Mouse (Mus musculus): Measurements from ENCODE around the gene Mgat1. TPM values are rescaled to one million over a fixed set of nuclear protein-coding genes. Genes with fewer than 3 reads are reported as not detected.
"Not testable (repeated sequence)": the region's sequence is repeated elsewhere in the genome, so short reads cannot be mapped to it uniquely, and the experiment has no call there.

Mgat1 gene
- polyA plus RNA-seq (2012; rRNA removed): 83.7 and 117 TPM in 2 replicates
- 64.7 and 68.0 TPM in 2 replicates for polyA plus RNA-seq (2014; fragmentation: Nextera tagmentation; extraction: Ambion mirVana)

- H3K36me3 ChIP-seq (ENCODE audit: control insufficient read depth, insufficient read depth, low read length): no peaks in the 10 kb centered on the region
- ATAC-seq (ENCODE audit: low FRiP score, low read depth): peak; percentile 93
- H3K4me1 ChIP-seq (ENCODE audit: control insufficient read depth, insufficient read depth, low read length): peaks cover 13% of the 10 kb centered on the region
- no peaks in the 10 kb centered on the region for H3K27me3 ChIP-seq (ENCODE audit: control insufficient read depth, insufficient read depth, low read length)
- peak within 1 kb of the TSS; percentile 55 for H3K9ac ChIP-seq (ENCODE audit: low read depth, low read length, severe bottlenecking)
- H3K9me3 ChIP-seq (ENCODE audit: control insufficient read depth, low read length): no peaks in the 10 kb centered on the region
- WGBS: under 1% methylated on average over 49 of the region's 60 CpGs
- peak within 1 kb of the TSS; percentile 68 for H3K4me2 ChIP-seq (replicated peaks; ENCODE audit: low read depth, low read length, severe bottlenecking)
- peak; percentile 98 for DNase-seq (ENCODE audit: low spot score)
- peak within 1 kb of the TSS; percentile 92 for H3K27ac ChIP-seq (replicated peaks; ENCODE audit: low read depth, low read length)
- peak; percentile 94; the same call in 1 of the 2 replicates for TF ChIP-seq POLR2A (IDR thresholded peaks at IDR 0.05; ENCODE audit: borderline replicate concordance, extremely low read depth, insufficient read depth, insufficient read length)
- peak within 1 kb of the TSS; percentile 55 for H3K4me3 ChIP-seq (replicated peaks; ENCODE audit: low read length)
Observed at GRCm38 (mm10) chr11:49243727-49244594, at the start of gene Mgat1. TSS of gene Mgat1 (plus strand) at chr11:49244191.

DNA sequence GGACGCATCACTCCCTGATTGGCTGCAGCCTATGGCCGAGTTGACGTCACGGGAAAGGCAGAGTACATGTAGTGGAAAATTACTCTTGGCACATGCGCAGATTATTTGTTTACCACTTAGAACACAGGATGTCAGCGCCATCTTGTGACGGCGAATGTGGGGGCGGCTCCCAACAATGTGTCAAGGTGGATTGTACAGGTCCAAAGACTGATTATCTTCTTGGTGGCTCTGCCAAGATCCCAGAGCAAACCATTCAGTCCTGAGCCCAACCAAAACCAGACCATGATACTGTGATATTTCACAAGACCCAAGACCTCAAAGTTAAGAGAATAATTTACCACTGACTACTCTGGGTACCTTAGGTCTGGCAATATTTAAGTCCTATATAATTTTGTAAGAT is 49.2 kb upstream of the Mgat1 start:
- ATAC-seq (ENCODE audit: low FRiP score, low read depth); H3K4me3 ChIP-seq (replicated peaks; ENCODE audit: low read length); DNase-seq (ENCODE audit: low spot score); H3K9ac ChIP-seq (ENCODE audit: low read depth, low read length, severe bottlenecking); H3K4me2 ChIP-seq (replicated peaks; ENCODE audit: low read depth, low read length, severe bottlenecking); H3K36me3 ChIP-seq (ENCODE audit: control insufficient read depth, insufficient read depth, low read length); H3K27ac ChIP-seq (replicated peaks; ENCODE audit: low read depth, low read length); H3K27me3 ChIP-seq (ENCODE audit: control insufficient read depth, insufficient read depth, low read length); H3K4me1 ChIP-seq (ENCODE audit: control insufficient read depth, insufficient read depth, low read length); H3K9me3 ChIP-seq (ENCODE audit: control insufficient read depth, low read length): not testable (repeated sequence)
- 97% methylated on average over 9 of the region's 9 CpGs for WGBS

DNA sequence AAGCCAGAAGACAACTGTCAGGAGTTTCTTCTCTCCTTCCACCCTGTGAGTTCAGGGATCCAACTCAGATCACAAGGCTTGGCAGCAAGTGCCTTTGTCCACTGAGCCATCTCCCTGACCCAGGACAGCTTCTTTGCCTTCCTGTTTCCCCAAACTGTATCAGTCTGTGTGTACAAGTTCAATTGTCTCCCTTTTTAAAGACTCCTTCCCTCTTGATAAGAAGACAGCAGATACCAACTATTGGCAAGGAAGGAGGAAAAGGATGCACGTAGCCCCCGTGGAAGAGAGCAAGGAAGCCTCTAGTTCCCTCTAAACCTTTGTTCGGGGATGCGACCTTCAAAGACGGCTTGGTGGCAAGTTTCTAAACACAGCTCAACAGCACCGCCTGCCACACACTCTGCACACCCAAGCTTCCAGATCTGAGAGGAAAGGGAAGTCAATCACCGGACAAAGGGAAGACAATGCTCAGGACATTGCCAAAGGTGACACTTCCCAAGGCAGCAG is 48.1 kb upstream of the Mgat1 start:
- Histone ChIP-seq H3K27ac (replicated peaks; ENCODE audit: low read depth, low read length) (no peak overlapping the region), H3K9me3 (ENCODE audit: control insufficient read depth, low read length) (no peaks in the 10 kb centered on the region), H3K4me3 (replicated peaks; ENCODE audit: low read length) (no peak overlapping the region), H3K36me3 (ENCODE audit: control insufficient read depth, insufficient read depth, low read length) (no peaks in the 10 kb centered on the region), H3K4me1 (ENCODE audit: control insufficient read depth, insufficient read depth, low read length) (no peaks in the 10 kb centered on the region), H3K9ac (ENCODE audit: low read depth, low read length, severe bottlenecking) (no peak overlapping the region), H3K27me3 (ENCODE audit: control insufficient read depth, insufficient read depth, low read length) (no peaks in the 10 kb centered on the region), H3K4me2 (replicated peaks; ENCODE audit: low read depth, low read length, severe bottlenecking) (no peak overlapping the region)
- no peak for DNase-seq (ENCODE audit: low spot score)
- no peak for TF ChIP-seq POLR2A (IDR thresholded peaks at IDR 0.05; ENCODE audit: borderline replicate concordance, extremely low read depth, insufficient read depth, insufficient read length)
- 89% methylated on average over 7 of the region's 7 CpGs for WGBS
- no peak for ATAC-seq (ENCODE audit: low FRiP score, low read depth)

GRCm38 (mm10) chr11:49200666-49201065 is 43.3 kb upstream of the Mgat1 start:
- no peak for DNase-seq (ENCODE audit: low spot score)
- peaks cover 4% of the 10 kb centered on the region for H3K4me1 ChIP-seq (ENCODE audit: control insufficient read depth, insufficient read depth, low read length)
- no peak for TF ChIP-seq POLR2A (IDR thresholded peaks at IDR 0.05; ENCODE audit: borderline replicate concordance, extremely low read depth, insufficient read depth, insufficient read length)
- no peak overlapping the region for H3K27ac ChIP-seq (replicated peaks; ENCODE audit: low read depth, low read length)
- H3K9ac ChIP-seq (ENCODE audit: low read depth, low read length, severe bottlenecking): no peak overlapping the region
- H3K4me2 ChIP-seq (replicated peaks; ENCODE audit: low read depth, low read length, severe bottlenecking): no peak overlapping the region
- H3K4me3 ChIP-seq (replicated peaks; ENCODE audit: low read length): no peak overlapping the region
- H3K36me3 ChIP-seq (ENCODE audit: control insufficient read depth, insufficient read depth, low read length): no peaks in the 10 kb centered on the region
- no peaks in the 10 kb centered on the region for H3K27me3 ChIP-seq (ENCODE audit: control insufficient read depth, insufficient read depth, low read length)
- no peaks in the 10 kb centered on the region for H3K9me3 ChIP-seq (ENCODE audit: control insufficient read depth, low read length)
- no peak for ATAC-seq (ENCODE audit: low FRiP score, low read depth)

DNA sequence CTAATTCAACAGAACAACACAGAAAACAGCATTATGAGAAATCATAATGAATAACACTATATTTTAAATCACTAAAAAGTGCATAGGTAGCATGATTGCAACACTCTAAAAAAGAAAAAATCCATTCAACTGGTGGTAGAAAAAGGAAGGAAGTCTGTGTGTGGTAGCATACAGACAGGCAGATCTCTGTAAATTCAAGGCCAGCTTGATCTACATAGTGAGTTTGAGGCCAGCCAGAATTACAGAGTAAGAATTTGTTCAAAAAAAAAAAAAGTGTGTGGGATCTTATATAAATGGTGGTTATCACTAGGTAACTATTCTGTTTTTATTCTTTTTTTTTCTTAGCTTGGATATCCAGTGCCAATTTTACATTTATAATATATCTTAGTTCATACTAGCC is 42.8 kb upstream of the Mgat1 start:
- Histone ChIP-seq H3K36me3 (ENCODE audit: control insufficient read depth, insufficient read depth, low read length) (no peaks in the 10 kb centered on the region; the same call in 1 of the 2 replicates), H3K9me3 (ENCODE audit: control insufficient read depth, low read length) (no peaks in the 10 kb centered on the region), H3K27me3 (ENCODE audit: control insufficient read depth, insufficient read depth, low read length) (no peaks in the 10 kb centered on the region), H3K4me1 (ENCODE audit: control insufficient read depth, insufficient read depth, low read length) (peaks cover 4% of the 10 kb centered on the region), H3K9ac (ENCODE audit: low read depth, low read length, severe bottlenecking) (no peak overlapping the region), H3K4me2 (replicated peaks; ENCODE audit: low read depth, low read length, severe bottlenecking) (no peak overlapping the region), H3K27ac (replicated peaks; ENCODE audit: low read depth, low read length) (no peak overlapping the region), H3K4me3 (replicated peaks; ENCODE audit: low read length) (no peak overlapping the region)
- TF ChIP-seq POLR2A (IDR thresholded peaks at IDR 0.05; ENCODE audit: borderline replicate concordance, extremely low read depth, insufficient read depth, insufficient read length): no peak
- no peak for ATAC-seq (ENCODE audit: low FRiP score, low read depth)
- no peak for DNase-seq (ENCODE audit: low spot score)
